8 mouse cellular contexts compared by ENCODE assay signal in genomic region chr9:71543443-71544222, GRCm38 (mm10). TPM values are rescaled to one million over a fixed set of nuclear protein-coding genes. Genes with fewer than 3 reads are reported as not detected.
DNase-seq lines count a peak whose midpoint lies in the region; ATAC-seq and TF ChIP-seq lines count a peak whose summit lies in the region.

No protein-coding gene starts in this region.

- WGBS in hindbrain, embryonic 16.5 days: 18% methylated on average over 19 of the region's 19 CpGs

- no peaks in the 10 kb centered on the region for H3K36me3 ChIP-seq in hindbrain, embryonic 16.5 days (ENCODE audit: control insufficient read depth, insufficient read depth, low read length)
- H3K36me3 ChIP-seq in megakaryocyte, embryonic 14.5 days (replicated peaks; ENCODE audit: low read length): no peaks in the 10 kb centered on the region

- DNase-seq in T-cell, adult 2 months (ENCODE audit: low spot score): peak; percentile 48
- peak; percentile 73 to 90 for DNase-seq in cerebellum, postnatal 25 days
- DNase-seq in gastrocnemius, adult 2 months: peak; percentile 87
- peak; percentile 47 for DNase-seq in left cerebral cortex, adult 11 months (ENCODE audit: low spot score)
- DNase-seq in right cerebral cortex, postnatal 14 days: peak; percentile 90
- peak; percentile 89 for DNase-seq in urinary bladder, postnatal 14 days (ENCODE audit: low spot score)

- intact Hi-C loops in gastrocnemius, adult 2 months (cut with DNase I): loop anchor here (1.0 kb wide), 1 partner anchor 73 kb away; no protein-coding TSS in a partner anchor

- H3K9ac ChIP-seq in hindbrain, embryonic 16.5 days (ENCODE audit: low read depth, low read length): no peak overlapping the region

- peak; percentile 84 for TF ChIP-seq CTCF in gastrocnemius, adult 2 months (IDR thresholded peaks at IDR 0.05)

- peak; percentile 84 for ATAC-seq in hindbrain, embryonic 16.5 days

- peaks cover 3% of the 10 kb centered on the region; the same call in 1 of the 2 replicates for H3K4me1 ChIP-seq in hindbrain, embryonic 16.5 days (ENCODE audit: control insufficient read depth, insufficient read depth, low read depth, low read length)
- peaks cover 10% of the 10 kb centered on the region; the same call in 1 of the 2 replicates for H3K4me1 ChIP-seq in megakaryocyte, embryonic 14.5 days

- H3K4me2 ChIP-seq in hindbrain, embryonic 16.5 days (ENCODE audit: low read length): no peak overlapping the region

- no peaks in the 10 kb centered on the region for H3K27me3 ChIP-seq in hindbrain, embryonic 16.5 days (replicated peaks; ENCODE audit: control insufficient read depth, insufficient read depth, low read length)
- peaks cover 33% of the 10 kb centered on the region for H3K27me3 ChIP-seq in megakaryocyte, embryonic 14.5 days (replicated peaks)

- H3K4me3 ChIP-seq in gastrocnemius, adult 2 months: 0 out of 2 replicates have a peak overlapping the region, but pooled peaks have one; percentile 19
- H3K4me3 ChIP-seq in hindbrain, embryonic 16.5 days (ENCODE audit: low read length): no peak overlapping the region
- H3K4me3 ChIP-seq in megakaryocyte, embryonic 14.5 days (replicated peaks): peak overlapping the region; percentile 38

- no peak overlapping the region for H3K27ac ChIP-seq in gastrocnemius, adult 2 months
- no peak overlapping the region for H3K27ac ChIP-seq in hindbrain, embryonic 16.5 days (ENCODE audit: low read depth, low read length)

- no peaks in the 10 kb centered on the region for H3K9me3 ChIP-seq in hindbrain, embryonic 16.5 days (ENCODE audit: control insufficient read depth, low read length)
- H3K9me3 ChIP-seq in megakaryocyte, embryonic 14.5 days: no peaks in the 10 kb centered on the region

RNA-seq across cellular contexts. Expression of gene Myzap, which starts 48.5 kb away (rescaled TPM):
- total RNA-seq in gastrocnemius, adult 2 months (2021): 1 to 10 TPM; 3.7 to 5.1 TPM
- 1.9 and 2.3 TPM in 2 replicates for polyA plus RNA-seq in hindbrain, embryonic 16.5 days (2015; fragmentation: Nextera tagmentation; extraction: Ambion mirVana)
- polyA plus RNA-seq in megakaryocyte, embryonic 14.5 days (2012; ENCODE audit: insufficient read depth, low replicate concordance): 0.07 TPM in 1 of 2 replicates, not detected in the other

RNA-seq across cellular contexts. Expression of gene Polr2m, which starts 57.9 kb away (rescaled TPM):
- 100 to 1,000 TPM; 198 to 274 TPM for total RNA-seq in gastrocnemius, adult 2 months (2021)
- polyA plus RNA-seq in hindbrain, embryonic 16.5 days (2015; fragmentation: Nextera tagmentation; extraction: Ambion mirVana): 332 and 333 TPM in 2 replicates
- polyA plus RNA-seq in megakaryocyte, embryonic 14.5 days (2012; ENCODE audit: insufficient read depth, low replicate concordance): 132 and 217 TPM in 2 replicates
